Mouse (Mus musculus) heart, postnatal 4 days (tissue): Measurements from ENCODE around the gene Col18a1. TPM values are rescaled to one million over a fixed set of nuclear protein-coding genes. Genes with fewer than 3 reads are reported as not detected.

Experiments used
- DNase-seq: peaks from one replicate; pipeline ENCODE4 v3.0.0; 2021
- total RNA-seq, 2 experiments: library from RNA; stranded (reverse); gene quantifications; 2 replicates each; pipeline ENCODE4 v1.2.3; 2021

Gene Col18a1
- total RNA-seq, 2 experiments from 2014 or later: 70.4 to 74.9 TPM

GRCm38 (mm10) chr10:77133951-77134806, 32.2 kb downstream of the Col18a1 start:
- DNase-seq: no peak

- no peak for DNase-seq
Measured at GRCm38 (mm10) chr10:77132118-77132517, 34.2 kb downstream of the Col18a1 start.

- no peak for DNase-seq
Measured at GRCm38 (mm10) chr10:77131536-77131935, 34.8 kb downstream of the Col18a1 start.

GRCm38 (mm10) chr10:77130561-77131240, 35.6 kb downstream of the Col18a1 start:
- peak; percentile 97 for DNase-seq

DNA sequence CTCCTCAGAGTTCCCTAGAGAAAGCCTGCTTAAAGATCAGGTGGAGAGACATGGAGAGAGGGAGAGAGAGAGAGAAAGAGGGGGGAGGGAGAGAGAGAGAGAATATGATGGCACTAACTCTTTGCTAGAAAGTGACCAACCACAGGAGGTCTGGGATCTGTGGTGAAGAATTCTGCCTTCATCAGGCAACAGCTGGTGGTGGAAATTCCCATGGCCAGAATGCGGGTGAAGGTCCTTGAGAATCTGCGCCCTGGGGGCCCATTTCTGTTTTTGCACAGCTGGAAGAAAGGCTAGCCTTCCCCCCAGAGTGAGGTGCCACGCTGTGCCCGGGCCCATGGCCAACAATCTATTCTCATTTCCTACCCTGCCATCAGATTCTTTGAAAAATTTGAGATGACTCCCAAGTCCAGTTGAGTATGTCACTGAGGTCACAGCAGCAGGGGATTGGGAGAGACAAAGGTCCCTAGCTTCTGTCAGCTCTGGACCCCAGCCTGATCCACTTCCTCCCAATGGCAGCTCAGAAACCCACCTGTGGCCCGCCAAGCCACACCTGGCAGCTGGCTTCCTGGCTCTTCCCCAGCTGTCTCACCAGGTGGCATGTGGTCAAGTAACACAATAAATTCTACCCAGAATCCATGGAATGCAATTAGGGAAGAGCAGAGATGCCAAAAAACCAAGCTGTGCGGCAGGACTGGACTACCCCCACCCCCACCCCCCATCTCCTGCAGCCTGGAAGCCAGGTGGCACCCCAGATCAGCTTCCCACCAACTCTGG, 36.5 kb downstream of the Col18a1 start:
- no peak for DNase-seq

DNA sequence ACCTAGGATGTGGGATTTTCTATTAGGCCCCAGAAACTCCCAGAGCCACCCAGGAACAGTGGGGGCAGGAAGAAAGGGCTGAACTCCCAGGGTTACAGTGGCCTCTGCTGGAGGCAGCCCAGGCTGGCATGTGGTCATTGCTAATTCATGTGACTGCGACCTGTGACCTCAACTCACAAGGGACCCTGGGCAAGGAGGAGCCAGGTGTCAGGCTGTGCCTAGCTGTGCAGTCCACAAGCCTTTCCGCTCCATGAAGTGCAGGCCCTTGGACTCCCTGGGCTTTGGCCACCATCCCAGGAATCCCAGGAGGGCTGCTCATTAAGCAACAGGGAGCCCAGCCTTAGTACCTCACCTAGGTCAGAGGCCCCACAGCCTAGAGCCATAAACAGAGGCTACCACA, 38.4 kb downstream of the Col18a1 start:
- DNase-seq: peak; percentile 55

GRCm38 (mm10) chr10:77126590-77126989, 39.8 kb downstream of the Col18a1 start:
- no peak for DNase-seq

- no peak for DNase-seq
Measured at GRCm38 (mm10) chr10:77125078-77125731, 41.1 kb downstream of the Col18a1 start.

- DNase-seq: no peak
Measured at GRCm38 (mm10) chr10:77123953-77124352, 42.4 kb downstream of the Col18a1 start.

GRCm38 (mm10) chr10:77121287-77122022, 44.9 kb downstream of the Col18a1 start:
- DNase-seq: no peak

GRCm38 (mm10) chr10:77120501-77120900, 45.8 kb downstream of the Col18a1 start:
- no peak for DNase-seq

DNA sequence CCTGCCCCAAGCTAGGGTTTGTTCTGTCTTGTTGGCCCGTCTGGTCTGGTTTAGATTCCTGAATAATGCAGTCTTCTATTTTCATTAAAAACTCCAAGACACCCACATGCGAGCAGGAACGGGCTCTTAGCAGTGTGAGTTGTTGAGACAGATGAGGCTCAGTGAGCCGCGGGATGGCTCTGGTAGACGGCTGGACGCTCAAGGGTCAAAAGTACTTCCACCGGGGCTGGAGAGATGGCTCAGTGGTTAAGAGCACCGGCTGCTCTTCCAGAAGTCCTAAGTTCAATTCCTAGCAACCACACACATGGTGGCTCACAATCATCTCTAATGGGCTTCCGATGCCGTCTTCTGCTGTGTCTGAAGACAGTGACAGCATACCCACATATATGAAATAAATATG, 46.9 kb downstream of the Col18a1 start:
- DNase-seq: no peak

DNA sequence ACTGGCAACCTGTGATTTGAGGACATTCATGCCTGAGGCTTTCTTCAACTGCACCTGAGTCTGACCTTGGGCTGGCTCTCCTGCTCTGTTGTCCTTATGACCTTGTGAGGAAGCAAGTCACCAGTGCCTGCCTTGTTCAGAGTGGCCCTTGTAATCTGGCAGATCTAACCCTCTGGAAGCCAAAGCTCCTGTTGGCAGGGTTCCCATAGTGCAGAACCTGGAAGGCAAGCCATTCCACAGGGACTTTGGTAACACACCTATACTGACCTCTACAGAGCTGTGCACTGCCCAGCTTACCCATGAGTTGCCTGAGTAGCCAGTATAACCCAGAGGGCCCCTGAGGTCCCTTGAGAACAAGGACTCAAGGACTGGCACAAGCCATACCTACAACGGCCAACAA, 48.0 kb downstream of the Col18a1 start:
- no peak for DNase-seq

DNA sequence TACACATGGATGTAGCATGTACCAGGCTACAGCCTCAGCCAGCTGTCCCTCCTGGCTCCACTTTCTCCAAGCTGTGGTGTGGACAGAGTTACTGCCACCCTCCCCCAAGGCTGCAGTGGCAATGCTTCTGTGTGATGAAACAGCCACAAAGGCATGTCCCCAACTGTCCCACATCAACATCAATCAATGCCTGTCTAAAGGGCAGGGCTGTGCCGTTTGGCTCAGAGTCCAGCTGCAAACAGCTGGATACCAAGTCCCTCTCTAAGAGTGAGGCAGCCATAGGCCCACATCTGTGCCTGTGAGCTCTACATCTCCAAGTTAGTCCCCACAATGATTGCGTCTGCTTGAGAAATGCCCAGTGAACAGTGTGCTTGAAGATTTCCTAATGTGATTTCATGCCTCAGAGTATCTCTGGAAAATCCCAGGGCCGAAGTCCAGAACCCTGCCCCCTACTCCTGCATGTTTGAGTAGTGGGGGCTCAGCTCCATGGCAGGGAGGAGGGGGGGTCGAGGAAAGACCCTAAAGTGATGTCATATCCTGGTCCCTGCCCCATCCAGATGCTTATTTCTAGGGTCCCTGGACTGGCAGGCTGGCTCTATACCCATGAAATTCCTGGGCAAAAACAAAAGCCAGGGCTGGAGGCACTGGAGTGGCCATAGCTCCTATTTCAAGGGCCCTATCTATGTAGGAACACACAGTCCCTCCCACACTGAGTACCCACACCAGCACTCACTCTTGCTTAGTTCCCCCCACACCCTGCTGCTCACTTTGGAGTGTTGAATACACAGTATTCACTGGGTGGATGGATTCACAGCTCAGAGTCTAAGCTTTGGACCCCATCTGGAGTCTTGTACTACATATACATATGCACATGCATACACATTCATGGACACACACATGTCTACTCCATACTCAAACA, 49.6 kb downstream of the Col18a1 start:
- no peak for DNase-seq

- DNase-seq: peak; percentile 75
Measured at GRCm38 (mm10) chr10:77113489-77114240, 52.7 kb downstream of the Col18a1 start.

GRCm38 (mm10) chr10:77111550-77112249, 54.6 kb downstream of the Col18a1 start:
- no peak for DNase-seq

DNA sequence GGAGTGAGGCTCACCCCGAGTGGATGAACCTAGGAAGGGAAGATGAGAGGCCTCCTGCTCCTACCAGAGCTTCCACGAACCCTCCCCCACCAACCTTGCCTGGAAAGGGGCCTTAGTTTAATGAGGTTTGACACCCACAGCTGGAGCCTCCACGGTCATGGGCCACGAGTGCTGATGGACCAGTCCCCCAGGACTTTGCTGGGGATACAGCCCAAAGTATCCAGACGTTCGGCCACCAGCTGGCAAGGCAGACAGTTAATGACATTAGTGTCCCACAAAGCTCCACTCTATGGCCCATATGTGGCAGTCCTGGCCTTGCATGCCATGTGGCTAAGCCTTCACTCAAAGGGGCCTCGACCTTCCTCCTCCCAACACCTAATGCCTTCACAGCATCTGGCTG, 55.5 kb downstream of the Col18a1 start:
- no peak for DNase-seq

DNA sequence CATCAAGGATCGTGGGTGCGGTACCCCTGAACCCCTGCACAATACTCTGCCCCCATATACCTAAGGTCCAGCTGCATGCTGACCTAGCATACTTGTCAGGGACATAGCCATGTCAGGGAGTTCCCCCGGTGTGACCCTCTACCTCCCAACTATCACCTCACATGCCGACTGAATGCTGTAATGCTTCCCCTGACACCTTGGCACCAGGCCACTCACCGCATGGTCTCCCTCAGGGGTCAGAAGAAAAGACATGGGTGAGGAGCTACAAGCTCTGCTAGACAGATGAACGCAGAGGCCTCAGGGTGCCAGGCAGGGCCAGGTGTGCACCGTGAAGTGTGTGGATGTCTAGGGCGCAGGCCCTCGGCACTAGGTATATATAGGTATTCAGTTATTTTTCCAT, 56.3 kb downstream of the Col18a1 start:
- DNase-seq: peak; percentile 69

GRCm38 (mm10) chr10:77108106-77108505, 58.2 kb downstream of the Col18a1 start:
- DNase-seq: no peak
